Mouse (Mus musculus): ENCODE measurements at regions not wholly inside any gene's neighbourhood (a gene's known extent, or its start where the extent isn't known, plus 50 kb on each side); places are given as distances from the start of the nearest gene placed in this dataset.

DNA sequence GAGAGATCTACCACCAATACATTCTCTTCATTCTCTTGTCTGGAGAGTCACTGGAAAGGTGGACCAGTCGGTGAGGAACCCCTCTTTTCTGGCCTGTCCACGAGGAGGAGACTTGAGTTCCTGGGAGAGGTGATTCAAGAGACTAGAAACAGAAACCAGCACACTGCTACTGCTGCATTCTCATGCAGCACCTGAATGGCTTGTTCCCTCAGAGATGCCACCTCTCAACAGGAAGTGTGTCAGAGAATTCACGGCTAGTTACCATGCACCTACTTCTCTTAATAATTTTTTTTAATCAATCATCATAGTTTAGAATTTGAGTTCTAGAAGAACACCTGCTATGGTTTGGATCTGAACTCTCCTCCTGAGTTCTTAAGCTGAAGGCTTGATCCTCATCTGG is 52.0 kb upstream of the Dynlrb2 start:
- no peak for DNase-seq (ENCODE audit: low read depth, low spot score)

GRCm38 (mm10) chr8:116451397-116451796 is 53.4 kb upstream of the Dynlrb2 start:
- DNase-seq (ENCODE audit: low read depth, low spot score): no peak

DNA sequence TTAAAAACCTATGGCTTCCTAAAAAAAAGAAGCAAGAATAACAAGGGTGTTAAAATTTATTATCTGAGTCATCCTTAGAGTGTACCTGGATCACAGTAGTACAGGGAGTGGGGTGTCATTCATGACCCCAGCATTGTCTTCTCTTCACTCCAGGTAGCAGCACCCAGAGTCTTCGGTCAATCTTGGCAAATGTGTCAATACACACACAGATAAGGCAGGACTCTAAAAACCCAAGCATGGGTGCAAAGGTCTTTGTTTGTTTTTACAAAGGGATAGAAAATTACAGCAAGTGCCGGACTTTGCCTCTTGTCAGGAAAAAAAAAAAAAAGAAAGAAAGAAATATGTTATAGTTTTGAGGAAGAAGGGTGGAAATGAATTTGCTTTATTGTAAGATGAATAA is 57.3 kb upstream of the Dynlrb2 start:
- no peak for DNase-seq (ENCODE audit: low read depth, low spot score)

DNA sequence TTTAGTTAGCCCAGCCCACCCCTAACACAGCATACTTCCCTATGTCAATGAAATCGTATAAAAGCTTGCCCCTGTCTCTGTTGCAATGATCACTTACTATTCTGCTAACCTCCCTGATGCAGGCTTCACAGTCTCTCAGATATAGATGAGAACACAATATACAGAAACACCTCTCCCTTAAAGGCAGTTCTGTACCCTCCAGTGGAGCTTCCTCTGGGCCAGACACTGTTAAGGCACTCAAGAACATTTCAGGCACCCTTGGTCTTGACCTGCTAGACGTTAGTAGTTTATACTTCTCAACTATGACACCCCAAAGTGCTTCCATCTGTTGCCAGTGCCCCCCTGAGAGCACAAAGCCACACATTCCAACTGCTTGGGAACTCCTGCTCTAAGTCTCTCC is 61.9 kb upstream of the Dynlrb2 start:
- no peak for DNase-seq (ENCODE audit: low read depth, low spot score)

GRCm38 (mm10) chr8:116438895-116439294 is 65.9 kb upstream of the Dynlrb2 start:
- DNase-seq (ENCODE audit: low read depth, low spot score): peak; percentile 83

DNA sequence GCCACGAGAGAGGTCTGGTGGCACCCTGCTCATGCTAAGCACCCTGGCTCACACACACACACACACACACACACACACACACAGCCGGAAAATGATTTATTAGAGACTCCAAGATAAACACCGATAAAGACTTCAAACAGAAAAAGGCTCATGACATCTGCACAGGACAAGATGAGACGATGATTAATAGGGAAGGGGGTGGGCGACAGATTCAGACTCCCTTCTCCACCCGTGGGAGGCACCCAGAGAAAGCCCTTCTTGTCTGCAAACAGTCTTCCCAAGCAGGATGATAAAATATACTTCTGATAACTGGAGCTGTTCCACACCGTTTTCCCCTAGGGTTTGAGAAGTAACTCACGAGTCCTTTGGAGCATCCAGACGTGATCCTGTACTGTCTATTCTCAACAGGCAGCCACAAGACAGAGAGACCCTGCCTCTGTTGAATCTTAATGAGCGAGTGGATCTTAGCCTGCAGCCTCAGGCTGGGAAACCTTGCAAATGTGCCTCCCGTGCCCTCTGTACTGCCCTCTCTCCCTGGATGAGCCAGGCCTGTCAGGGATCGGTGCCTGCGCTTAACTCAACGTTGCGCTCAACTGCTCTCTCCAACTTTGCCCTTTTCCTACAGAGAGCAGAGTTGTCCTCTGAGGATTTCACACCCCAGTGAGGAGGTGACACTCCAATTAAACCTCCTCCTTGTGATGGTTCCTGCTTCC is 69.3 kb upstream of the Dynlrb2 start:
- no peak for DNase-seq (ENCODE audit: low read depth, low spot score)

- no peak for DNase-seq (ENCODE audit: low read depth, low spot score)
These were observed 74.7 kb upstream of the Dynlrb2 start for GRCm38 (mm10) chr8:116430051-116430450.

DNA sequence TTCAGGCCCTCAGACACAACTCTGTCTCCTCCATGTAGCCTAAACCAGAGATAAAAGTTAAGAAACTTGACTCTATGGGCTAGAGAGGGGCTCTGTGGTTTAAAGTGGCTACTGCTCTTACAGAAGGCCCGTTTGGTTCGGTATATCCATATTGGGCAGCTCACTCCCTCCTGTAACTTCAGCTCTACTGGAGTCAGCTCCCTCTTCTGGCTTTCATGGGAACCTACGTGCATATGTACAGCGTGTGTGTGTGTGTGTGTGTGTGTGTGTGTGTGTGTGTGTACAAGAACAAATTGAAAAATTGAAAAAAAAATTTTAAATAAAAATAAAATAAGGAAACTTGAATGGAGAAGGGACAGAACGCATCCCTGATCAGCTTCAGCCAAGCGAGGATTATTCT is 75.1 kb upstream of the Dynlrb2 start:
- DNase-seq (ENCODE audit: low read depth, low spot score): no peak

GRCm38 (mm10) chr8:116422826-116423225 is 81.9 kb upstream of the Dynlrb2 start:
- DNase-seq (ENCODE audit: low read depth, low spot score): no peak

- no peak for DNase-seq (ENCODE audit: low read depth, low spot score)
These were observed 92.1 kb upstream of the Dynlrb2 start for GRCm38 (mm10) chr8:116412703-116413102.

DNA sequence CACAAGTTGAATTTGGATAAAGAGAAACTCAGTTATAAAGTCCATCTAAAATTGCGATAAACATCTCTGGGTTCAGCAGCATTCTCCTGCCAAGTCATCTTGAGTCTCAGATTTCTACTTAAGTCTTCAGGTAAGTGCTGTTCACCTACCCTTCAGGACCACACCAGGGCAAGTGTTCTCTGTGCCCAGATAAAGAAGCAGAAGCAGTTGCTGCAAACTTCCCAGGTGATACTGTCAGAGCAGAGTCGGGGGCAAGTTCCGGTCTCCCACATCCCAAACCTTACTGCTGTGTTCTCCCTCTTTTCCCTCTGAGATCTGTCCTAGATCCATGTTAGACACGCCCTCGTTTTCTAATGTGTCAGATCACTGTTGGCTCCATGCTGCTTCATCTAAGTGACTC is 94.7 kb upstream of the Dynlrb2 start:
- no peak for DNase-seq (ENCODE audit: low read depth, low spot score)

- DNase-seq (ENCODE audit: low read depth, low spot score): no peak
These were observed 95.8 kb upstream of the Dynlrb2 start for GRCm38 (mm10) chr8:116409011-116409410.

GRCm38 (mm10) chr8:116404571-116404970 is 100.2 kb upstream of the Dynlrb2 start:
- DNase-seq (ENCODE audit: low read depth, low spot score): no peak

- DNase-seq (ENCODE audit: low read depth, low spot score): no peak
These were observed 101.4 kb upstream of the Dynlrb2 start for GRCm38 (mm10) chr8:116403366-116403765.

DNA sequence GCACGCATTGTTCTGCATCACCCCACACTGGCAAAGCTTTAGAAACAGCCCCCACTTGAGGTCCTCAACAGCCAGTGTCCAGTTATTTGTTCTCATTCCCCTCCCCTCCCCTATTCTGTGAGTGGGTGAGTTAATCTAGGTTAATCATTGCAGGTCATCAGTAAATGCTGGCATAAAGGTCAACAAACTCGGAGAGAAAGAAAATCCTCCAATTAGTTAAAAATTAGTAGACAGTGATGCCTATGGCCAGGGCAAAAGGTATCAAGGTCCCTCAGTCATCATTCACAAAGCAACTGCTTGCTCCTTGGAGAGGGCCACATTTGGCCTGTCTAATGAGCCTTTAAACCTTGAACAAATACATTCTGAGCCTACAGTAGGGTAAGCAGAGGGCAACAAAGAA is 105.3 kb upstream of the Dynlrb2 start:
- DNase-seq (ENCODE audit: low read depth, low spot score): no peak

DNA sequence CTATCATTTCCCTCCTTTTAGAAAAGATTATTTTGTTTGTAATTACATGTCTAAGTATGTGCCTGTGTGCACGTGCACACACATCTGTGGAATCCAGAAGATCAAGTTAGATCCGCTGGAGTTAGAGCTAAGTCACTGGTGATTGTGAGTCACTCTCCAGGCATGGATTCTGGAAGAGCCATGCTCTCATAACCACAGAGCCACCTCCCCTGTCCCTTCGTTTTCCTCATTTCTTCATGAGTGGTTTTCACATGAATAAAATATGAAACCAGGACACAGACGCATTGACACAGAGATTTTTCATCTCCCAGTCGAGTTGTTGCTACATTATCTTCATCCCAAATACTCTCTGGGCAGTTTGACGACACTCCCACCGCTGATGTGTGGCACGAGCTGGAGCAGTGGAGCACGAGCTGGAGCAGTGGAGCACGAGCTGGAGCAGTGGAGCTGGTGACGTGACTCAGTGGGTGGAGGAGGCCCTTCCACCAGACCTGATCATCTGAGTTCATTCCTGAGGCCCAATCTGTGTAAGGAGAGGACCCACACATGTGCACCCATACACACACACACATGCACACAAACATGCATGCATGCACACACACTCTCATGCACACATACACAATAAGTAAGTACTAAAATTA is 106.1 kb upstream of the Dynlrb2 start:
- DNase-seq (ENCODE audit: low read depth, low spot score): no peak

DNA sequence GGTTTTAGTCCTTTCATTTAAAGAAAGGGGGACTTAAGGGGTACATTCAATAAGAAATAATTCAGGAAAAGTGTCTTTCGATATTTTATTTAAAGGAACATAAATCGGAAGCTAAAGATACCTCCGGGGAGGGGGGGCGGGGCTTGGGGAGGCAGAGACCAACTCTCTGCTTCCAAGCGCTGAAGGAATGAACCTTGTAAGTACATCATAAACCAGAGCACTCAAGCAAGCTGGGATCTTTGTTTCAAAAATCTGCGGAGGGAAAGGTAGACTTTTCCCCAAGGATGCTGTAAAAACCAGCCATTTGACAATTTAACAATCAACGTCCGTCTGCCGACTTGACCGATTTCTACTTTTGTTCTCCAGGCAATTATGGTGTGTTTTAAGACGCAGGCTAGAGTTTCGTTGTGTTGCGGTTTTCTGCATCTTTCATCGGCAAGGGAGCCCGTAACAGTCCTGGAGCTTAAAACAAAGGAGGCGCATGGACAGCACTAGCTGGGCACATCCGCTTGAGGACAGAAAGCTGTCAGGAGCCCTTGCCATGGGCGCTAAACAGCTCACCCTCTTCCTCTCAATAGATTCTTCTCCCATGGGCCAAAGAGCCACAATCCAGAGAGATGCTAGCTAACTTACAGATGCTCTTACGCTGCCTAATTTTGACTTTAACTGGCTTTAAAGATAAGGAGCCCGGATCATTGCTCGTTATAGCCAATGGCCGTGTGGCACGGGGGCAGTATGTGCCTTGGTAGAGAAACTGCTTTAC is 119.4 kb upstream of the Dynlrb2 start:
- no peak for DNase-seq (ENCODE audit: low read depth, low spot score)

DNA sequence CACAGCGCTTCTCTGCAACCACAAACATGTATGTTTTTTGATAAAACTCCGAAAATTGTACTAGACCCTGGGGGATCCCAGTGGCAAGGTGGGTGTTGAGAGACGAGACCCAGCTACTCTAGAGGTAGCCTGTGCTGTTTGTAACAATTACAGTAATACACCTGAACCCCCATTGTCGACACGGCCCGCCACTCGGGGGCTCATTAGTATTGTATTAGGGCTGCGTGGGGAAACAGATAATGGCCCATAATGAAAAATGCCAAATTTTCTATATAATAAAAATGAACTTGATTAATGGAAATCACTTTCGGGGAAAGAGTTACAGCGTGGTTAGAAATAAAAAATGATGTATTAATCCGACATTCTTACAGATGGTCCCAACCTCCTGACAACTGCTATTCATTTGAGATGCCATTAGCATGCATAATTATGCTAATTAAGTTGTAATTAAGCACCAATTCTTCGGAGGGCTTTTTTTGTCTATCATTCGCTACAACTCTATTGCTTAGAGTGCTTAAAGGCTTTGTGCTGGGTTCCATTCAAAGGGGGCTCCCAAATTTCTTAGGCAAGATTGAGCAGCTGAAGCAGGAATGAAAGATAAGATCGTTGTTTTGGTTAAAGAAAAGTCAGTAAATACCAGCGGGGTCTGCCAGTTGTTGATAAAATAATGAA is 120.2 kb upstream of the Dynlrb2 start:
- no peak for DNase-seq (ENCODE audit: low read depth, low spot score)

DNA sequence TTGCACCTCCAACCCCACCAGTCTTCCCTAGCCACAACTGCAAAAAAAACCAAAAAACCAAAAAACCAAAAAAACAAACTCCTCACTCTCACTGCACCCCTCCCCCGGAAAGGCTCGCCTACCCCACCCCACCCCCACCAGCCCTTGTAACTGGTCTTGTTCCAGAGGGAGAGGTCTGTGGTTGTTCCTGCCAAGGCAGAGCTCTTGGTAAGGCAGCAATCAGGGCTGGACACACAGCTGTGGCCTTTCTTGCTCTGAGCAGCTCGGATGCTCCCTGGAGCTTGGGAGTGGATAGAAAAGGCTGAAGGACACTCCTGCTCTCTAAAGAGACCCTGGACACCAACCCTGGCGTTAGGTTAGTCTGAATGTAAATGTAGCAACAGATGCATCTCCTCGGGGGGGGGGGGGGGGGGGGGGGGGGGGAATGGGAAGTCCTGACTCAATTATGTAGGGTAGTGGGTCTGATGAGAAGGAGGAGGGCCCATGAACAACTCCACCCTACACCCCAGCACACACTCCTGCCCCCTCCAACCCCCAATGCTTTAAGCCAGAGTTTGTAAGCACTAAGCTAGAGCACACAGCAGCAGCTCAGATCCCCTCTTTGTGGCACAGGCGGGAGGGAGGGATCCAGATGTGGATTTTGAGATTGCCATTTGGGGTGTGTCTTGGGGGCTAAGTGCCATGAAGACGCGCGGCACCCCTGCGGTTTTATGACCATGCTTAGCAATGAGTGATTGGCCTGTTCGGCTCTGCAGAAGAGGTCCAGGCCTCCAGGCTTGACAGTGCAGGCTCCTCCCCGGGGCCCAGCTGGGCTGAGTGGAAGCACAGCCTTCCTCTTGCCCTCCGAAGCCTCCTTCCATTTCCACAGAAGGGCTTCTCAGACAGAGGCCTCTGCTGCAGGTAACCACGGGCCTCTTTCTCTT is 121.0 kb upstream of the Dynlrb2 start:
- DNase-seq (ENCODE audit: low read depth, low spot score): no peak

GRCm38 (mm10) chr8:116383036-116383435 is 121.7 kb upstream of the Dynlrb2 start:
- DNase-seq (ENCODE audit: low read depth, low spot score): no peak

DNA sequence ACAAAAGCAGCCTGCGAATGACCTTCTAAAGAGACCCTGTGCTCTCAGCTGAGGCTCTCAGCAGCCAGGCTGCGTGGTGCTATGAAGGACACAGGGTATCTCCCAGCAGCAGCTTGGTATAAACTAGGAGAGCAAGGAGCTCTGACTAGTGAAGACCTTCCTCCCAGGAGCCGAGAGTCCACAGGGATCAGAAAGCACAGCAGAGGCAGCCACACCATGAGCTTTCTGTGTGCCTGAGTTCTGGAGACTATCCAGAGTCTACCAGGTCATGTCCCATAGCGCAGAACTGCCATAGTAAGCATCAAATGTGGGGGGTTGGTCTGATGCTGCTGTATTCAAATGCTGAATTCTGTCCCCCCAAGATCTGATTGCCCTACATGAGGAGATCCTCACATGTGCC is 124.2 kb upstream of the Dynlrb2 start:
- no peak for DNase-seq (ENCODE audit: low read depth, low spot score)

All from 3T3-L1 (cell line).